Mouse (Mus musculus) stomach, postnatal 0 days (tissue): ENCODE measurements at regions not wholly inside any gene's neighbourhood (a gene's known extent, or its start where the extent isn't known, plus 50 kb on each side); places are given as distances from the start of the nearest gene placed in this dataset.

Experiments
- CTCF ChIP-seq: IDR thresholded peaks from 2 replicates; pipeline ENCODE4 v1.5.1; 2016; ENCODE audit warnings: antibody characterized with exemption, low read depth, mild to moderate bottlenecking, moderate library complexity
- EP300 ChIP-seq: optimal IDR thresholded peaks from 2 replicates; pipeline ENCODE3; 2016; ENCODE audit warnings: antibody characterized with exemption

- TF ChIP-seq EP300 (no peak), CTCF (no peak)
Measured at GRCm38 (mm10) chr17:15229159-15229558, 147.5 kb downstream of the Dll1 start.
